Mouse (Mus musculus): ENCODE results near the gene H1fx.

DNA sequence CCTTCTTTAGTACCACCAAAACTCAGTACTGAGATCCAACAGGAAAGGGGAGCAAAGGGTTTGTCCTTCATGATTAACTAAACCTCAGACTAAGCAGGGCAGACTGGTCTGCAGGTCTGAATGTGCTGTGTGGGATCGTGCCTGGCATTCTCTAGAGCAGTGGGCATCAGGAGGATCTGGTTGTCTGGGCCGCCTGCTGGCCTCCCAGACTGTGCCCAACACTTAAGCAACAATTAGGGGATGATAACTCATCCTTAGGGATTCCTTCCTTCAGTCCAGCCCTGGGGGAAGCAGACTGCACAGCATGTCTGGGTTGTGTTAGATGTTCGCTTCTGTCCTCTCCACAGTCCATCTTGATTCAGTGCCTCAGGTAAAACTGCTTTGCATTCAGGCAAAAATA is 42.5 kb downstream of the H1fx start:
- TF ChIP-seq CTCF (IDR thresholded peaks at IDR 0.05; ENCODE audit: low read depth), result no peak
- no peak for TF ChIP-seq EP300 (optimal IDR thresholded peaks at IDR 0.05)

Measured in stomach, postnatal 0 days (tissue).